Mouse (Mus musculus): Measurements from ENCODE around the gene A530016L24Rik. TPM values are rescaled to one million over a fixed set of nuclear protein-coding genes. Genes with fewer than 3 reads are reported as not detected.

The A530016L24Rik gene
- polyA plus RNA-seq, 1 experiment from 2014 or later: not detected

GRCm38 (mm10) chr12:112542257-112542919, 53.1 kb downstream of the A530016L24Rik start:
- 73% methylated on average over 13 of the region's 13 CpGs for WGBS
- H3K4me3 ChIP-seq: no peak overlapping the region
- no peak overlapping the region for H3K27ac ChIP-seq
- peaks cover 35% of the 10 kb centered on the region for H3K4me1 ChIP-seq
- peaks cover 32% of the 10 kb centered on the region for H3K27me3 ChIP-seq (ENCODE audit: low read depth, poor library complexity, severe bottlenecking)
- H3K9me3 ChIP-seq (replicated peaks): no peaks in the 10 kb centered on the region
- H3K36me3 ChIP-seq: no peaks in the 10 kb centered on the region
- DNase-seq (ENCODE audit: low spot score): no peak

DNA sequence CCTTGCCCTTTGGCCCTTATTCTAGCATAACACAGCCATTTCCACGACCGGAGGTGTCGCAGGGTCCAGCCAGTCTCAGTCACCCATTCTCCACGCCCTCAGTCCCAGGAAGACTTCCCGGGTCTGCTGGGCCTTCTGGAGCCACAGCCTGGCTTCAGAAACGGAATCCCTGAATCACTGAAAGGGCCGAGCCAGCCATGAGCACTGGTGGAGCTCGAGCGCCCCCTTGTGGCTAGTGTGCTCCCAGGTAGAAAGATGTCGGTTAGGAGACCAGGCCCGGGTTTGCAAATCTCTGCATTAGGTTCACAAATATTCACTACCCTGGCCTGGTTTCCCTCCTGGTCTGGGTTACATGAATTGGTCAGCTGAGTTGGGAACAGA, 53.7 kb downstream of the A530016L24Rik start:
- peaks cover 32% of the 10 kb centered on the region for H3K27me3 ChIP-seq (ENCODE audit: low read depth, poor library complexity, severe bottlenecking)
- H3K9me3 ChIP-seq (replicated peaks): no peaks in the 10 kb centered on the region
- H3K36me3 ChIP-seq: no peaks in the 10 kb centered on the region
- WGBS: 7% methylated on average over 11 of the region's 11 CpGs
- peak; percentile 97 for DNase-seq (ENCODE audit: low spot score)
- H3K4me3 ChIP-seq: no peak overlapping the region
- H3K4me1 ChIP-seq: peaks cover 35% of the 10 kb centered on the region
- no peak overlapping the region for H3K27ac ChIP-seq

- H3K9me3 ChIP-seq (replicated peaks): no peaks in the 10 kb centered on the region
- no peak overlapping the region for H3K4me3 ChIP-seq
- H3K36me3 ChIP-seq: no peaks in the 10 kb centered on the region
- peaks cover 35% of the 10 kb centered on the region for H3K4me1 ChIP-seq
- peaks cover 26% of the 10 kb centered on the region for H3K27me3 ChIP-seq (ENCODE audit: low read depth, poor library complexity, severe bottlenecking)
- 73% methylated on average over 9 of the region's 9 CpGs for WGBS
- no peak overlapping the region for H3K27ac ChIP-seq
- no peak for DNase-seq (ENCODE audit: low spot score)
Measured at GRCm38 (mm10) chr12:112543941-112544340, 54.7 kb downstream of the A530016L24Rik start.

- 47% methylated on average over 12 of the region's 12 CpGs for WGBS
- Histone ChIP-seq H3K9me3 (replicated peaks) (no peaks in the 10 kb centered on the region), H3K27me3 (ENCODE audit: low read depth, poor library complexity, severe bottlenecking) (peaks cover 26% of the 10 kb centered on the region), H3K4me1 (peaks cover 35% of the 10 kb centered on the region), H3K27ac (peak overlapping the region; percentile 44; the same call in 1 of the 2 replicates), H3K4me3 (no peak overlapping the region), H3K36me3 (no peaks in the 10 kb centered on the region)
- no peak for DNase-seq (ENCODE audit: low spot score)
Measured at GRCm38 (mm10) chr12:112544946-112545701, 55.9 kb downstream of the A530016L24Rik start.

- no peaks in the 10 kb centered on the region for H3K36me3 ChIP-seq
- H3K9me3 ChIP-seq (replicated peaks): no peaks in the 10 kb centered on the region
- peaks cover 26% of the 10 kb centered on the region for H3K27me3 ChIP-seq (ENCODE audit: low read depth, poor library complexity, severe bottlenecking)
- H3K4me3 ChIP-seq: no peak overlapping the region
- H3K4me1 ChIP-seq: peaks cover 35% of the 10 kb centered on the region
- WGBS: 93% methylated on average over 8 of the region's 8 CpGs
- no peak for DNase-seq (ENCODE audit: low spot score)
- H3K27ac ChIP-seq: no peak overlapping the region
Measured at GRCm38 (mm10) chr12:112546110-112546509, 56.9 kb downstream of the A530016L24Rik start.

GRCm38 (mm10) chr12:112549287-112549686, 60.0 kb downstream of the A530016L24Rik start:
- peaks cover 31% of the 10 kb centered on the region for H3K4me1 ChIP-seq
- no peak overlapping the region for H3K27ac ChIP-seq
- no peak overlapping the region for H3K4me3 ChIP-seq
- H3K9me3 ChIP-seq (replicated peaks): no peaks in the 10 kb centered on the region
- DNase-seq (ENCODE audit: low spot score): no peak
- 98% methylated on average over 1 of the region's 1 CpGs for WGBS
- peaks cover 11% of the 10 kb centered on the region; the same call in 1 of the 2 replicates for H3K27me3 ChIP-seq (ENCODE audit: low read depth, poor library complexity, severe bottlenecking)
- H3K36me3 ChIP-seq: no peaks in the 10 kb centered on the region

Other genes starting within 250 kb of the A530016L24Rik start
- gene Tmem179, start 27.3 kb downstream of the A530016L24Rik start, polyA plus RNA-seq (2016; fragmentation: Nextera tagmentation; extraction: Ambion mirVana): not detected in 2 replicates
- 1.3 and 1.6 TPM in 2 replicates for gene Inf2, start 99.3 kb downstream of the A530016L24Rik start, polyA plus RNA-seq (2016; fragmentation: Nextera tagmentation; extraction: Ambion mirVana)
- gene Adssl1, start 130.6 kb downstream of the A530016L24Rik start, polyA plus RNA-seq (2016; fragmentation: Nextera tagmentation; extraction: Ambion mirVana): 1.9 and 3.0 TPM in 2 replicates
- 359 and 361 TPM in 2 replicates for gene Siva1, start 155.2 kb downstream of the A530016L24Rik start, polyA plus RNA-seq (2016; fragmentation: Nextera tagmentation; extraction: Ambion mirVana)
- 59.3 and 82.8 TPM in 2 replicates for gene Akt1, start 185.4 kb downstream of the A530016L24Rik start, polyA plus RNA-seq (2016; fragmentation: Nextera tagmentation; extraction: Ambion mirVana)
- 1.4 and 2.7 TPM in 2 replicates for gene Zbtb42, start 189.4 kb downstream of the A530016L24Rik start, polyA plus RNA-seq (2016; fragmentation: Nextera tagmentation; extraction: Ambion mirVana)
- 6.7 and 12.3 TPM in 2 replicates for gene Cep170b, start 231.0 kb downstream of the A530016L24Rik start, polyA plus RNA-seq (2016; fragmentation: Nextera tagmentation; extraction: Ambion mirVana)

Data from limb, embryonic 10.5 days (tissue).